Mouse (Mus musculus) midbrain, embryonic 13.5 days (tissue): ENCODE measurements around the gene Zbtb16. TPM values are rescaled to one million over a fixed set of nuclear protein-coding genes. Genes with fewer than 3 reads are reported as not detected.

Source experiments
- ATAC-seq: fragments of 200-750 bp; cut with Nextera tagmentation; 2 replicates; pipeline ENCODE4 v1.8.0; 2017; ENCODE audit warnings: mild to moderate bottlenecking, moderate TSS enrichment, moderate library complexity
- H3K27ac ChIP-seq: fragments of 300-500 bp; sonication (generic); 2 replicates; pipeline ENCODE4 v1.5.1; 2015; ENCODE audit warnings: inconsistent platforms, mild to moderate bottlenecking, moderate library complexity
- H3K27me3 ChIP-seq: fragments of 300-500 bp; sonication (generic); 2 replicates; pipeline ENCODE4 v1.6.1; 2015; ENCODE audit warnings: mild to moderate bottlenecking, inconsistent platforms
- H3K36me3 ChIP-seq: fragments of 300-500 bp; sonication (generic); 2 replicates; pipeline ENCODE4 v1.6.1; 2015; ENCODE audit warnings: mild to moderate bottlenecking, inconsistent platforms
- H3K4me1 ChIP-seq: fragments of 300-500 bp; sonication (generic); replicated peaks from 2 replicates; pipeline ENCODE4 v1.6.1; 2015; ENCODE audit warnings: inconsistent platforms
- H3K4me2 ChIP-seq: fragments of 300-500 bp; sonication (generic); replicated peaks from 2 replicates; pipeline ENCODE4 v1.6.1; 2015; ENCODE audit warnings: moderate library complexity, mild to moderate bottlenecking, inconsistent platforms
- H3K4me3 ChIP-seq: fragments of 300-500 bp; sonication (generic); replicated peaks from 2 replicates; pipeline ENCODE4 v1.5.1; 2015; ENCODE audit warnings: mild to moderate bottlenecking, inconsistent platforms
- H3K9ac ChIP-seq: fragments of 300-500 bp; sonication (generic); replicated peaks from 2 replicates; pipeline ENCODE4 v1.6.1; 2015; ENCODE audit warnings: mild to moderate bottlenecking, inconsistent platforms
- H3K9me3 ChIP-seq: fragments of 300-500 bp; sonication (generic); 2 replicates; pipeline ENCODE4 v1.6.1; 2016; ENCODE audit warnings: mild to moderate bottlenecking, inconsistent platforms
- WGBS: fragments of 180-500 bp; shearing (Covaris S2); methylation state at CpG from one replicate; pipeline ENCODE4 v1.1.7; 2015; 5-methylcytosine and 5-hydroxymethylcytosine counted together
- polyA plus RNA-seq: library from polyadenylated mRNA; unstranded; fragments of >200 nt; fragmentation: Nextera tagmentation; extraction: Ambion mirVana; gene quantifications from 2 replicates; pipeline ENCODE4 v1.2.1, GENCODE M21; 2015

The Zbtb16 gene
- polyA plus RNA-seq, 1 experiment from 2014 or later, result 6.8 TPM

DNA sequence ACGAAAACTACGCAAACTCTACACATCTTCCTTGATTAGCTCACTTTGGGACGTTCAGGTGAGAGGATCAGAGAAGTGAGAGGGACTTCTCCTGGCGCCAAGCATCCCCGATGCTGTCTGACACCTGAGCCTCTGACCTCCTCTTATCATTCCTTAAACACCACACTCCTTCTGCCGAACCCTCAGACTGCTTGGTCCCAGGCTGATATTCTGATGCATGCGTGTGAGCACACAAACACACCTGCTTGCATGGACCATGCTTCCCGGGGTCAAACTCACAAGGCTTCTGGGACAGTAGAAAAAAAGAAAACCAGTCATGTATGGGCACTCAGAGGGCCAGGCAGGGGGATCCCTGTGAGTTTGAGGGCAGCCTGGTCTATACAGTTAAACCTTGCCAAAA is 109.7 kb downstream of the Zbtb16 start:
- ATAC-seq, result no peak
- no peaks in the 10 kb centered on the region for H3K36me3 ChIP-seq
- H3K9me3 ChIP-seq, result no peaks in the 10 kb centered on the region
- H3K9ac ChIP-seq, result no peak overlapping the region
- H3K4me3 ChIP-seq, result no peak overlapping the region
- WGBS, result 90% methylated on average over 8 of the region's 8 CpGs
- H3K4me2 ChIP-seq, result no peak overlapping the region
- H3K27me3 ChIP-seq, result no peaks in the 10 kb centered on the region
- no peak overlapping the region for H3K27ac ChIP-seq
- peaks cover 46% of the 10 kb centered on the region for H3K4me1 ChIP-seq

DNA sequence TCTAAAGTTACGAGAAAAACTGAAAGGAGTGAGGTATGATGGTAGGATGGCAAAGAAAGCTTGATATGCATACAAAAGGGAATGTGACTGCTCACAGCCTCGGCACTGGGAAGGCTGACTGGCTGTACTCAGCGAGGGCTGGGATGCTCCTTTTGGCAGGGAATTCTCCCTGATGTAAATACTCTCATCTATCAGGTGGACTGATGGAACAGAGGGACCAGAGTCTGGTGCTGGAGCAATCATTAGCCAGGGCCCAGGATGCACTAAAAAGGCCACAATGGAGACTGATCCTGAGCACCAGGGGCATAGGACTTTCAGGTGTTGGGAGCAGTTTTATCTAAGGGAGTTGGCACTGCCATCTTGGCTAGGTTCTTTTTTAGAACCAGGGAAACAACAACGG is 110.1 kb downstream of the Zbtb16 start:
- H3K4me2 ChIP-seq, result no peak overlapping the region
- ATAC-seq, result no peak
- 73% methylated on average over 4 of the region's 4 CpGs for WGBS
- no peak overlapping the region for H3K27ac ChIP-seq
- H3K9me3 ChIP-seq, result no peaks in the 10 kb centered on the region
- H3K4me3 ChIP-seq, result no peak overlapping the region
- H3K9ac ChIP-seq, result no peak overlapping the region
- H3K36me3 ChIP-seq, result no peaks in the 10 kb centered on the region
- H3K4me1 ChIP-seq, result peaks cover 44% of the 10 kb centered on the region
- no peaks in the 10 kb centered on the region for H3K27me3 ChIP-seq

DNA sequence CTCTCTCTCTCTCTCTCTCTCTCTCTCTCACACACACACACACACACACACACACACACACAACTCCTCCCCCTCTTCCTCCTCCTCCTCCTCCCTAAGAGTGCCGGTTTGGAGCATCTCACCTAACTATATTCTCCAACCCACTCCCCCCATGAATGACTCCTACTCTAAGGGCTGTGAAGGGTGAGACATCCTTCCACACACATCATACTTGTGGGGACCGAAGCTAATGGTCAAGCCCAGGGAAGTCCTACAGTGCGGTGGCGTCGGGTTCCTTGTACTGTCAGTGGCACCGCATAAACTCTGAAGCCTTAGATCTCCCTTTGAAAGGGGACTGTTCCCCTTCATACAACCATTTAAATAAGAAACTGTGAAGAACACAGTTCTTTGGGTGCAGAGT is 110.9 kb downstream of the Zbtb16 start:
- H3K4me1 ChIP-seq, result peaks cover 46% of the 10 kb centered on the region
- H3K9me3 ChIP-seq, result no peaks in the 10 kb centered on the region
- WGBS, result 91% methylated on average over 6 of the region's 6 CpGs
- ATAC-seq, result no peak
- no peak overlapping the region for H3K27ac ChIP-seq
- no peak overlapping the region for H3K4me2 ChIP-seq
- H3K9ac ChIP-seq, result no peak overlapping the region
- no peaks in the 10 kb centered on the region for H3K27me3 ChIP-seq
- H3K36me3 ChIP-seq, result no peaks in the 10 kb centered on the region
- H3K4me3 ChIP-seq, result no peak overlapping the region

DNA sequence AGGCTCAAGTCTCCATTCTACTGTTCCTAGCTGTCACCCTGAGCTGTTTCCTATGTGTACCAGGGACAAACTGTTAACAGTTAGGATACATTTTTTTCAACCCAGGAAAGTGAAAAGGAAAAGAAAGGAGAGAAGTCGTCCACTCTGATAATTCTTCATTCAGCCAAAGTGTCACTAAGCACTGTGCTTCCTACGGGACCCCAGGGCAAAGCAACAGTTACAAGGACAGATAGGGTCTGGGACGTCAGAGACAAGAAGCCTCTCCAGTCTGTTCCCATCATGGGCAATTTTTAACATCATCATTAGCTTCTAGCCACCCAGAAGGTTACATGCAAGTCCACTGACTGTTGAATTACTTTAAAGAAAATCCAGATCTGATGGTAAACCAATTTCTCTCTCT is 111.3 kb downstream of the Zbtb16 start:
- Histone ChIP-seq H3K9me3 (no peaks in the 10 kb centered on the region), H3K4me2 (no peak overlapping the region), H3K9ac (no peak overlapping the region), H3K4me1 (peaks cover 46% of the 10 kb centered on the region), H3K4me3 (no peak overlapping the region), H3K27me3 (no peaks in the 10 kb centered on the region), H3K27ac (no peak overlapping the region), H3K36me3 (no peaks in the 10 kb centered on the region)
- no peak for ATAC-seq
- 69% methylated on average over 3 of the region's 3 CpGs for WGBS

DNA sequence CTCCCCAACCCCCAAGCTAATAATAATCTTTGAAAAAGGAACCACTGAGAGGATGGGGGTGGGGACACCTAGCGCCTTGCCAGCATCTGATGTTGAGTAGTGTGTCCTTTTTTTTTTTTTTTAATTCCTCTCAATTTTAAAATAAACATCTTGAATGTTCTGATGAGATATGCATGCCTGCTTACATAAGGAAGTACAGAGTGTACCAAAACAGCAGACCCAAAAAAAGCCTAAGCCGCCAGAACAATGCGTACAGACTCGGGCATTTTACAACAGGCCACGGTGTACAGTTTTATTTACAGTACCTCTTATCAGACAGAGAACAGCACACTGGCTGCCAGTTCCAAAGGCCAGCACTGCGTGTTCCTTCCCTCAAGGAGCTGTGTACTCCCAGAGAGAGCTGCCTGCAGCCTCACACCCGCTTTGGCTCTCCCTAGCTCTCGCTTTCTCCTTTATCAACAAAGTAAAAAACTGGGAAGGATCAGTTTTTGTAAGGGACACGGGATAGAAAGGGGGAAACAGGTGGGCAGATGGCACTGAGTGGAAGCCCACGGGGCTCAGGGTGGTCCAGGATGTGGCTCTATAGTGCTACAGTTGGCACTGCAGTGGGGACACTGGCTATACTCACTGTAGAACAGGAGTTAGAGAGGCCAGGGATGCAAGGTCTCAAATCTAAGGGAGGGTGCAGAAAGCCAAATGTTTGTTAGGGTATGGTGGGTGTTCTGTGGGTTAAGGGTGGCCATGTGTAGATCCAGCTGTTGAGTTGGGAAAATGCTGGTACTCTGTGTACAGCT is 112.3 kb downstream of the Zbtb16 start:
- Histone ChIP-seq H3K4me3 (no peak overlapping the region), H3K27ac (peak overlapping the region; percentile 41), H3K4me1 (peaks cover 39% of the 10 kb centered on the region), H3K4me2 (no peak overlapping the region), H3K9ac (no peak overlapping the region; the same call in 1 of the 2 replicates), H3K36me3 (no peaks in the 10 kb centered on the region), H3K27me3 (no peaks in the 10 kb centered on the region), H3K9me3 (no peaks in the 10 kb centered on the region)
- 61% methylated on average over 10 of the region's 10 CpGs for WGBS
- no peak for ATAC-seq

DNA sequence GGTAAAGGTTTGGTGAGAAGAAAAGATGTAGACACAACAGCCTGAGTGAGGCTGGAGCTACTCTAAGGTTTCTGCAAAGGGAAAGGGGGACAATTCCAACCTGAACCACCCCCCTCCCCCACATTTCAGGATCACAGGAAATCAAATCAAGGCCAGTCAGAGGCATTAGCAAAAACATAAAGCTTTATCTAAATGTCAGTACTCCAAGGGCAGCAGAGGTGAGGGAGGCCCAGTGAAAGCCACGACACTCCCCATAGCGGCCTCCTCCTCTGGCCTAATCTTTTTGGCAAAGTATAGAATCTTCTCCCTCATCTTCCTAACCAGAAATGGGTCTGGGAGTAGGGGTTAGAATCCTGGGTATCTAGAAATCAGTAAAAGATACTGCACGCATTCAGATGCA is 113.0 kb downstream of the Zbtb16 start:
- ATAC-seq, result no peak
- H3K4me3 ChIP-seq, result no peak overlapping the region
- WGBS, result 53% methylated on average over 3 of the region's 3 CpGs
- no peak overlapping the region for H3K9ac ChIP-seq
- no peaks in the 10 kb centered on the region for H3K9me3 ChIP-seq
- H3K27ac ChIP-seq, result no peak overlapping the region
- no peaks in the 10 kb centered on the region for H3K27me3 ChIP-seq
- H3K4me2 ChIP-seq, result no peak overlapping the region
- no peaks in the 10 kb centered on the region for H3K36me3 ChIP-seq
- H3K4me1 ChIP-seq, result peaks cover 32% of the 10 kb centered on the region

DNA sequence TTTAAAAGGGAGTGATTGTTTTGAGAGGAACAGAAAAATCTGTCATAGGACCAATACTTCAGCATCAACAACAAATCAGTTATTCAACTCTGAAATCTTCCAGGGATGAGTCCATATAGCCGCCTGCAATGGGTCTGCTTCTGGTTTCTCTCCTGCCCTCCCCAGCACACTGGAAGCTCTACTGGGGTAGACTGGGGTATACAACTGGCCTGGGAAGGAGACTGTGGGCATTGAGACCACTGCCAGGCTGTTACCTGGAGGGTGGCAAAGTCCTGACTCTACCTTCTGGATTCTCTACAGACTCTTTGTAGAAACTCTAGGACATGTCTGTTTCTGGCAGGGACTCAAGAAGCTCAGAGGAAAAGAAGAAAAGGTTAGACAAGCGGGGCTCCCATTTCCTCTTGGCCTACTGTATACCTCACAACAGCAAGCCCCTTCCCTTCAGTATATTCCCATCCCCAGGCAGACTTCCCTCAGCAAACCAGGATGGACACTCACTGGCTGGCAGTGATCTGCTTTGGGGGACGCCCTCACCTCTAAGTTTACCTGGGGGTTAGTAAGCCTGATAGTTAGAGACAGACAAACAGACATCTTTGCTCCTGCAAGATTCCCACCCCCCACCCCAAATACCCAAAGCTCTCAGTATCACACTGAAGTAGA is 113.6 kb downstream of the Zbtb16 start:
- no peak for ATAC-seq
- Histone ChIP-seq H3K27ac (no peak overlapping the region), H3K36me3 (no peaks in the 10 kb centered on the region), H3K4me2 (no peak overlapping the region), H3K4me1 (peaks cover 30% of the 10 kb centered on the region), H3K4me3 (no peak overlapping the region), H3K27me3 (no peaks in the 10 kb centered on the region), H3K9ac (no peak overlapping the region), H3K9me3 (no peaks in the 10 kb centered on the region)
- over 99% methylated on average over 3 of the region's 3 CpGs for WGBS

DNA sequence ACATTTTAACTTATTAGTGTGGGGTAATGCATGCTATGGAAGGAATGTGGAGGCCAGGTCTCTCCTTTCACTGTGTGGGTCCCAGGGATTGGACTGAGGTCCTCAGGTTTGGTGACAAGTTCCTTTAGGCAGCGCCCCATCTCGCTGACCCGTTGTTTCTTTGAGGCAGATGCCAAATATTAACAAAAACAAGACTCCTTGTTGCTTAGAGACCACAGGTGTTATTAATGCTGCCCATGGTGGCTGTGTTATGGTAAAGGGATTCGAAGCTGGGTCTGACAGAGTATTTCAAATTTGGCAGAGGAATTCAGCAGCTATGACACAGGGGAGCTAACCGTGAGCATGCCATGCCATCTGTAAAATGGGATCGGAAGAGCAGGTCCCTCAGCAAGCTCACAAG is 114.4 kb downstream of the Zbtb16 start:
- H3K27me3 ChIP-seq, result no peaks in the 10 kb centered on the region

DNA sequence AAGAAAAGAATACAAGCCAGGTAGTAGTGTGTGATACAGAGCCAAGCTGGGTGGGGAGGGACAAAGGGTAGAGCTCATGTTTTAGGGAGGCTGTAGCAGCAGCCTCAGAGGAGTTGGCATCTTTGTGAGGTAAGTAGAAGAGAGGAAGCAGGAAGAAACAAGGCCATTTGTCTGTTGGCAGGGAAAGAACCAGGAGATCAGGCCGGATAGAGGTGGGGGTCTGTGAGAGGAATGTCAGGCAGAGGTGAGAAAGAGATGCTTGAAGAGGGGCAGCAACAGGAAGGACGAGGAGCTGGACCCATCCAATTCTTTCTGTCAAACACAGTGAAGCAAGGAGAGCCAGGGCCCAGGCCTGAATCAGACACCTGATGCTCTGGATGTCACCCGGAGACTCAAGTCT is 114.8 kb downstream of the Zbtb16 start:
- Histone ChIP-seq H3K9ac (no peak overlapping the region), H3K36me3 (no peaks in the 10 kb centered on the region), H3K9me3 (no peaks in the 10 kb centered on the region), H3K4me3 (no peak overlapping the region), H3K27me3 (no peaks in the 10 kb centered on the region), H3K27ac (no peak overlapping the region), H3K4me1 (peaks cover 30% of the 10 kb centered on the region), H3K4me2 (no peak overlapping the region)
- 84% methylated on average over 3 of the region's 3 CpGs for WGBS
- ATAC-seq, result no peak

More for the DNA sequence above, 114.4 kb downstream of the Zbtb16 start:
- Histone ChIP-seq H3K4me2 (no peak overlapping the region), H3K36me3 (no peaks in the 10 kb centered on the region), H3K4me1 (peaks cover 30% of the 10 kb centered on the region), H3K9me3 (no peaks in the 10 kb centered on the region), H3K27ac (no peak overlapping the region), H3K9ac (no peak overlapping the region), H3K4me3 (no peak overlapping the region)
- WGBS, result 93% methylated on average over 6 of the region's 6 CpGs
- no peak for ATAC-seq

DNA sequence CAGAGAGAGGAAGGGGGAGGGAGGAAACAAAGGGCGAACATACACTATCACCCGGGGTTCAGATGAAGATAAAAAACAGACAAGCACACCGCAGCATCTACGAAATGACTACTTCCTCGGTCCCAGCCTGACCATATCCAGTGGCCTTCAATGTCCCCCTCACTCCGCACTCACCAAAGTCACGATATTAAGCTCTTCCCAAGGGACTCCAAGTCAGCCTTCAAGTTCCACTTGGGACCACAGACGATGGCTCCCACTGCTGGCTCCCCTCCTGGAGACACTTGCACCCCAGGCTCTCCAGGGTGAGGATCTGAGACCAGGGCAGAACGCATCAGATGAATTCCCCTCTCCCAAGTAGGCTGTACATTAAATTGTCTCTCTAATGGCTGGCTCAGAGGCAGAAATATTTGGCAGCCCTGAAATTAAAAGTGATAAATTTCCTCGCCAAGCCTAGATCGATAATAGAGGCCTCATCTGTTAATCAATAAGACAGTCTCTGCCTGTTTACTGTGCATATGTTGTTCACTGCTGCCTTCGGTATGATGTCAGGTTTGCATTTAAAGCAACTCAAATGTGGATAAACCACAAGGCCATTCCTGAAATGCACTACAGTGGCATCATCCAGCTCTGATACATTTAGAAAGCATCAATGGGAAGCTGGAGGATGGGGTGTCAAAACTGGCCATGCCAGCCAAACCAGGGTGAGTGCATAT is 115.6 kb downstream of the Zbtb16 start:
- Histone ChIP-seq H3K4me2 (no peak overlapping the region), H3K9ac (no peak overlapping the region)
- WGBS, result 75% methylated on average over 12 of the region's 12 CpGs

DNA sequence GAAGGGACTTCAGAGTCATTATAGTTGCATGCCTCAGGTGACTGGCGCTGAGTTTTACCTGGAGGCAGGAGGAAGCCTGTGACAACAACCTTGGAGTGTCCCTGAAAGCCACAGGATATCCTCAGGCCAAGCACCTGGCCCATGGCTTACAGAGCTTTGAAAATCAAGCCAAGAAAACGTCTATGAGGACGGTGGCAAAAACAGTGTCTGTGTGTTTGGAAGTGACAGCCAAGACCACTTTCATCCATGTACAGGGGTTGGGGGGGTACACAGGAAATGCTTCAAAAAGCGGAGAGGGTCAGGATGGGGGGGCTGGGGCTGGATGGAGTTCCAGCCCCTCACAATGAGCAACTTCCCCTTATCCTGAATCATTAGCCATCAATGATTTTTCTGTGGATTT is 116.4 kb downstream of the Zbtb16 start:
- Histone ChIP-seq H3K4me2 (no peak overlapping the region), H3K4me1 (peaks cover 30% of the 10 kb centered on the region), H3K4me3 (no peak overlapping the region), H3K27ac (0 out of 2 replicates have a peak overlapping the region, but pooled peaks have one; percentile 41), H3K9me3 (no peaks in the 10 kb centered on the region), H3K9ac (no peak overlapping the region), H3K36me3 (0 out of 2 replicates have a peak, but pooled peaks cover 3% of the 10 kb centered on the region), H3K27me3 (no peaks in the 10 kb centered on the region)
- ATAC-seq, result no peak
- WGBS, result 84% methylated on average over 4 of the region's 4 CpGs

More for the DNA sequence above, 115.6 kb downstream of the Zbtb16 start:
- H3K9me3 ChIP-seq, result no peaks in the 10 kb centered on the region
- no peak for ATAC-seq
- no peaks in the 10 kb centered on the region for H3K27me3 ChIP-seq
- H3K4me1 ChIP-seq, result peaks cover 30% of the 10 kb centered on the region
- H3K27ac ChIP-seq, result 0 out of 2 replicates have a peak overlapping the region, but pooled peaks have one; percentile 41
- no peak overlapping the region for H3K4me3 ChIP-seq
- H3K36me3 ChIP-seq, result 0 out of 2 replicates have a peak, but pooled peaks cover 3% of the 10 kb centered on the region

DNA sequence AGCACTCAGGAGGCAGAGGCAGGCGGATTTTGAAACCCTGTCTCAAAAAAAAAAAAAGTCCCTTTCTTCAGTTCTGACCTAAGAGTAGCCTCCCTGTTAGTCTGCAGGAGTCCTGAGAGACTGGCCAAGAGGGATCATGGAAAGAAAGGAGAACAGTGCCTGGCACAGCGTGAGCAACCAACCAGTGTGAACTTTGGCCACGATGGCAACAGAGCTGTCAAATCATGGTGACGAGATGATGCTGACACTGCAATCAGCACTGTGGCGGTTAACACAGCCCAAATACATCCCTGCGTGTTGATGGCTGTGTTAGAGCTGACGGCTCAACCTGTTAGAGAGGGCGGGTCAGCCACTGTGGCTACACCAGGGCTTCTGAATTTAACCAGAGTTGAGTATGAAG is 119.5 kb downstream of the Zbtb16 start:
- Histone ChIP-seq H3K27ac (no peak overlapping the region), H3K36me3 (0 out of 2 replicates have a peak, but pooled peaks cover 3% of the 10 kb centered on the region), H3K4me2 (no peak overlapping the region), H3K4me1 (peaks cover 18% of the 10 kb centered on the region), H3K9me3 (no peaks in the 10 kb centered on the region), H3K27me3 (no peaks in the 10 kb centered on the region), H3K4me3 (no peak overlapping the region), H3K9ac (no peak overlapping the region)
- 80% methylated on average over 8 of the region's 8 CpGs for WGBS
- ATAC-seq, result no peak
